Mouse (Mus musculus): ENCODE results near the gene Tgm6.

DNA sequence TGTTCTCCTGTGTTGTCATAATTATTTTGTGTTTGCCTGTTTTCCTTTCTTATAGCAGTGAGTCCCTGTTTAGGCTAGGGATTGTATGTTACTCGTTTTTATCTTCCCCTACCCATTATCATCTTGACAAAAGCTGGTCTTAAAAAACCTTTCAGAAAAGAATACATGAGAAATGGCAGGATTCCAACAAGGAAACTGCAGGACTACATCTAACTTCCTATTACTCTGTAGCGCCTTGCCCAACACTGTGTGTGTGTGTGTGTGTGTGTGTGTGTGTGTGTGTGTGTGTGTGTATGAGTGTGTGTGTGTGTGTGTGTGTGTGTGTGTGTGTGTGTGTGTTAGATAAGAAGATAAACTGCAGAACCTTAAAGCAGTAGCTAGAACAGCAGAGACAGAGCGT lies 1.2 kb downstream of the Tgm6 start:
- TF ChIP-seq GATA1 (IDR thresholded peaks at IDR 0.05; ENCODE audit: borderline replicate concordance, low read length): no peak
- no peak for TF ChIP-seq FLI1 (IDR thresholded peaks at IDR 0.05; ENCODE audit: low read length)

Data from megakaryocyte, embryonic 14.5 days (primary cell).